Mouse (Mus musculus) embryonic fibroblast, embryonic 13.5 days (primary cell): ENCODE measurements around the gene Cstf3. TPM values are rescaled to one million over a fixed set of nuclear protein-coding genes. Genes with fewer than 3 reads are reported as not detected.
A peak's percentile ranks its signal among the peaks of the same experiment; 100 is the strongest.

Experiments
- H3K27ac ChIP-seq: 2 replicates; pipeline ENCODE4 v1.5.1; 2012; ENCODE audit warnings: low read length, control low read depth, inconsistent platforms; ENCODE audit not compliant: insufficient read depth
- H3K4me1 ChIP-seq: 2 replicates; pipeline ENCODE4 v1.6.1; 2011; ENCODE audit warnings: low read length; ENCODE audit not compliant: control insufficient read depth, insufficient read depth
- H3K4me3 ChIP-seq: 2 replicates; pipeline ENCODE4 v1.5.1; 2011; ENCODE audit warnings: mild to moderate bottlenecking, control low read depth, low read length; ENCODE audit not compliant: insufficient read depth
- CTCF ChIP-seq: IDR thresholded peaks from 2 replicates; pipeline ENCODE4 v1.5.1; 2011; ENCODE audit warnings: mild to moderate bottlenecking, control low read depth, low read length, moderate library complexity, borderline replicate concordance; ENCODE audit not compliant: insufficient read depth
- POLR2A ChIP-seq: IDR thresholded peaks from 2 replicates; pipeline ENCODE4 v1.6.1; 2011; ENCODE audit warnings: low read depth, mild to moderate bottlenecking, control low read depth, low read length, moderate library complexity
- polyA plus RNA-seq: library from polyadenylated mRNA; stranded (reverse); fragments of >200 nt; gene quantifications from 2 replicates; pipeline ENCODE4 v1.2.4, GENCODE M21; 2011; ENCODE audit warnings: low read depth; ENCODE audit not compliant: missing spikeins, insufficient read length

The Cstf3 gene
- polyA plus RNA-seq, 1 experiment = 51.1 TPM

DNA sequence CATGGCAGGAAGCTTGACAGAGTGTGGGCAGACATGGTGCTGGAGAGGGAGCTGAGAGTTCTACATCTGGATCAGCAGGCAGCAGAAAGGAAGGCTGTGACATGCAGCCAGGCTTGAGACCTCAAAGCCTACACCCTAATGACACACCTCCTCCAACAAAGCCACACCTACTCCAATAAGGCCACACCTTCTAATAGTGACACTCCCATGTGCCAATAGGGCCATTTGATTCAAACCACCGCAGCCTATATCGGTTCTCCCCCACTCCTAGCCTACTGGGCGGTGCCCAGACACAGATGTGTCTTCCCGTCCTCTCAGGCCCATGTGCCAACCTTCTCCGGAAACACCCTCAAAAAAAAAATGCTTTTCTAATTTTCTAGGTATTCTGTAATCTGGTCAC is 12.3 kb upstream of the Cstf3 start:
- TF ChIP-seq CTCF = no peak
- no peak for TF ChIP-seq POLR2A
- Histone ChIP-seq H3K4me1 (no peaks in the 10 kb centered on the region), H3K4me3 (no peak overlapping the region), H3K27ac (no peak overlapping the region)

DNA sequence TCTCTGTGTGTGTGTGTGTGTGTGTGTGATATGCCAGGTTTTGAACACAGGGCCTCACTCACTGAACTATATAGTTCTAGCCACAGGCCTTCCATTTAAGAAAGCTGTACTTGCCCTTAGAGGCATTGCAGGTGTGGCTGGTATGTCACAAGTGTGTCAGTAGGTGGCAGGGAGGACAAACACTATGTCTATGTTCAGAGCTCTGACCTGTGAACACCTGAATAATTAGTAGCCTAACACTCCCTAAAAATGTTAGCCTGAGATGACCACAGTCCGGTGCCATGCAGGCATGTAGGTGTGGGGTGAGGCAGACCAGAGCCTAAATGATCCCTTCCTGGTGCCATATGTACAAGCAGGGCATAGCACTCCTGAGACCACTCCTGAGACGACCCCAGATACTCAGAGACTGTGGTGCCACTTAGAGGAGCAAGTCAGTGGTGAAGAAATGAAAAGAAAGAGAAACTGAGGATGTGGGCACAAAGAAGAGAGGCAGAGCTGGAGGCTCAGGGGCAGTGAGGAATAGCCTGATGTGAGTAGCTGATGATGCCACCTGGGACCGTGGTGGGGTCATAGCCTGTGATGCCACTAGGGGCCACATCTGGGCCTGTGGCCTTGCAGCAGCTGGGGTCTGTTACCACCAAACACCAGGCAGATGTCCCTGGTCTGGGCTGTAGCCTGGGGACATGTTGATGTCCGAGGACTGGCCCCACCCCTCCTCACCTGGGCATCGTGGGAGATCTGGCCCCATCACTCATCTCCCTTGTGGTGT is 11.3 kb upstream of the Cstf3 start:
- no peak for TF ChIP-seq CTCF
- no peak for TF ChIP-seq POLR2A
- Histone ChIP-seq H3K4me1 (no peaks in the 10 kb centered on the region), H3K4me3 (no peak overlapping the region), H3K27ac (no peak overlapping the region)

DNA sequence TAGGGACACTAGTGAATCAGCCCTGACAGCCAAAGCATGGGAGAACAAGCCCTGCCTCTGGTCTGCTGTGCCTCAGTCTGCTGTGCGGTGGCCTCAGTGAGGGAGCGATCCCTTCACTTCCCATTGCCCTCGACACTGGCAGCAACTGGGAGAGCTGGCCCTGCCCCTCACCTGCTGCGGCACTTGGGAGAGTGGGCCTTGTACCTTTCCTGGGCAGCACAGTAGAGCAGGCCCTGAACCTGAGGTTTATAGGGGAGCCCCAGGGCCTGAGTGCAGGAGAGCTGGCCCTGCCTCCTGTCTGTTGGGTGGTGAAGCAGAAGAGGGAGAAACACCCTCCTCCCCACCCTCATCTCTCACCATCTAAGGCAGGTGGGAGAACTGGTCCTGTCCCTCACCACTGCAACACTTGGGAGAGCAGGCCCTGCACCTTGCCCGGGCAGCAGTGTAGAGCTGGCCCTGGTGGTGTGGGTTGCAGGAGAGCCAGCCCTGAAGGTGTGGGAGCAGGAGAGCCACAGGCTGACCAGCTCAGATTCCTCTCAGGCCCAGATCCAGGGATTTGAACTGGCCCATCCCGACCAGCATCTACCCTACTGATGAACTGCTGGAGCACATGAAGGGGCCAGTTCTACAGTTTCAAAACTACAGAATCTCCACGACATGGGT is 10.4 kb upstream of the Cstf3 start:
- TF ChIP-seq CTCF (no peak), POLR2A (no peak)
- H3K4me1 ChIP-seq = no peaks in the 10 kb centered on the region
- no peak overlapping the region for H3K4me3 ChIP-seq

DNA sequence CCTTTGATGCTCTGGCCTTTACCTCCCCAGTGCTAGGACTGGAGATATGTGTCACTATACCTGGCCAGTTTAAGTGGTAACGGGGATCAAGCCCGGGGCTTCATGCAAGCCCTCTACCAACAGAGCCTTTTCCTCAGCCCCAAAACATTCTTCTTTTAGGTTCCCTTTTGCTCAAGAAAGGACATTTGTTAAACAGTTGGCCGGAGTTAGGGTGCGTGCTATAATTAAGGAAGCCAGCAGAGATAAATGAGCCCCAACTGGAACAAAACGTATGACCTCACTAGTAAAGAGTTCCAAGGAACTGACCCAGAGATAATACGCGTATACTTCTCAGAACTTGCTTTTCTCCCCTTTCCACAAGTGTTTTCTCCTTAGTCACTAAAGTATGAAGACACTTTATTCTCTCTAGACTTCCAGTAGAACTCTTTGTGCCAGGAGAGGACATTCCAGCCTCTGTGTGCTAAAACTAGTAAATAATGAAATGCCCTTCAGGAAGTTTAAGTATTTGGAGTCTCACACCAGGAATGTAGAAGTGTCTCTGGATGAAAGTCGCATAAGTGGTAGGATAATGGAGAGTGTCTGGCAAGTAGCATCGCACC is 8.9 kb upstream of the Cstf3 start:
- TF ChIP-seq POLR2A = no peak
- TF ChIP-seq CTCF = no peak
- H3K4me3 ChIP-seq = no peak overlapping the region
- no peak overlapping the region for H3K27ac ChIP-seq
- no peaks in the 10 kb centered on the region for H3K4me1 ChIP-seq

More for the DNA sequence above, 10.4 kb upstream of the Cstf3 start:
- H3K27ac ChIP-seq = no peak overlapping the region

DNA sequence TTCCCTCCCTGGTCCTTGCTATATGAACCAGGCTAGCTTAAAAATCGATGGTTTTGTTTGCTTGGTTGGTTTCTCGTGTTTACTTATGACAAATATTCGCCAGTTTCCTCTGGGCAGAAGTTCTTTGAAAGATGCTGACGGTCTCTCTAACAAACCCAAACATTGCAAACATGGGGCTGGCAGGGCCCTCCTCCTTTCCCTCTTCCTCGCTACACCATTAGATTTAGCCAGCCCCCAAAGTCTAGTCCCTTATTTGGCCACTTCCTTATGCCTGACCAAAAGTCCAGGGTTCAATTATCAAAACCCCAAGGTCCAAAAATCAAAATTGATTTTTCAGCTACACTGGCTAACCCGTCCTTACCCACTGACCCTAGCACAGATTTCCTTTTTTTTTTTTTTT is 7.3 kb upstream of the Cstf3 start:
- Histone ChIP-seq H3K27ac (no peak overlapping the region), H3K4me3 (no peak overlapping the region), H3K4me1 (no peaks in the 10 kb centered on the region)
- TF ChIP-seq CTCF (no peak), POLR2A (no peak)

DNA sequence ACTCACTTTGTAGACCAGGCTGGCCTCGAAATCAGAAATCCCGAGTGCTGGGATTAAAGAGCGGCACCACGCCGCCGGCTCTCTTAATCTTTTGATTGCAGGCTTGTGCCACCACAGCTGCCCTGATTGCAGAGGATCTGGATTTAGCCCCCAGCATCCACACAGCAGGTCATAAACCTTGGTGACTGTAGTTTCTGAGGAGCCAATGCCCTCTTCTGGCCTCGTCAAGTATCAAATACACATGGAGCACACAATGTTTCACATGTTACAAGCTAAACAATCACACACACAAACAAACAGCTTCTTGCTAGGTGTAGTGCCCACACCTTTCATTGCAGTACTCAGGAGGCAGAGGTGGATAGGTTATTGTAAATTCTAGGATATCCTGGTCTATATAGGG is 6.1 kb upstream of the Cstf3 start:
- H3K27ac ChIP-seq = no peak overlapping the region
- H3K4me1 ChIP-seq = peaks cover 2% of the 10 kb centered on the region; the same call in 1 of the 2 replicates
- no peak for TF ChIP-seq CTCF
- TF ChIP-seq POLR2A = no peak
- no peak overlapping the region for H3K4me3 ChIP-seq

DNA sequence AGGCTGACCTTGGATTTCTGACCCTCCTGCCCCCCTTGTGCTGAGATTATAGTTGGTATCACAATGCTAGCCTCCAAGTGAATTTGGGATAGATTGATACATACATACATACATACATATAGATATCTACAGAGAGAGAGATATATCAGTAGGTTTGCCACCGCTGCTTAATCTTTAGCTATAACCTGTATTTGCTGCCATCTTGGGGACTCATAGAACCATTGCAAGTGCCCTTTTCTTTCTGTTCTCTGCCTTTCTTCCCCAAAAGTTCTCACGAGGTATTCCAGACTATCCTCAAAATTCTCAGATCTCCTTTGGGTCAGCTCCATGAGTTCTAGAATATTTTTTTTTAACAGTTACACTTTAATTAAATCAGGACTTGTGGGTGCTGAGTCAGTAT is 4.7 kb upstream of the Cstf3 start:
- peaks cover 2% of the 10 kb centered on the region; the same call in 1 of the 2 replicates for H3K4me1 ChIP-seq
- no peak overlapping the region for H3K4me3 ChIP-seq
- no peak for TF ChIP-seq POLR2A
- no peak for TF ChIP-seq CTCF
- no peak overlapping the region for H3K27ac ChIP-seq

DNA sequence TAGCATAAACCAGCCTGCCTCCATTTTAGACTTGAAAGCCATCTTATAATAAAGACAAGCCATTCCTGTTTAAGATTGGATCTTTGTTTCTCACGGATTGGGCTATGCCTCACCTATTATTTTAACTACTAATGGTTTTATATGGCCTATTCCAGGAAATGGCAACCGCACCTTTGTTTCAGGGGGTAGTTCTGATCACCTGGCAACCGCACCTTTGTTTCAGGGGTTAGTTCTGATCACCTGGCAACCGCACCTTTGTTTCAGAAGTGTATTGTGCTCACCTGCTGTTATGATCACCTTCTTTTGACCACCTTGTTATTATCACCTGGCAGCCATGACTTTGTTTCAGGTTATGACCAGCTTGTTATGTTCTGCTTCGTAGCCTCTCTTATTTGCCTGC is 1.8 kb upstream of the Cstf3 start:
- Histone ChIP-seq H3K4me3 (no peak overlapping the region), H3K4me1 (peaks cover 2% of the 10 kb centered on the region; the same call in 1 of the 2 replicates), H3K27ac (no peak overlapping the region)
- no peak for TF ChIP-seq POLR2A
- TF ChIP-seq CTCF = no peak

DNA sequence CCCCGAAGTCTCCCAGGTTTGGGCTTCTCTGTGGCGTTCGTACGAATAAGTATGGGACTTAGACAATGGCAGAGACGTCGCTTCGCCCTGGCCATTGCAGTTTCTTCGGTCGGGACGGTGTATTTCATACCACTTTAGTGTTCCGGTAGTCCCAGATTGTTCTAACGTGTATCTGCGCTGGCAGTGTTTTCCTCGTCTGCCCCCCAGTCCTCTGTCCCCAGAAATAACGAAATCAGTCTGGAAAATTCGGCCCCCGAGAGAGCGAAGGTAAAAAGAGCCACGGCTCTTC is 450 bp downstream of the Cstf3 start:
- Histone ChIP-seq H3K4me1 (peaks cover 2% of the 10 kb centered on the region), H3K27ac (peak overlapping the region; percentile 74), H3K4me3 (peak overlapping the region; percentile 99)
- no peak for TF ChIP-seq POLR2A
- TF ChIP-seq CTCF = no peak

DNA sequence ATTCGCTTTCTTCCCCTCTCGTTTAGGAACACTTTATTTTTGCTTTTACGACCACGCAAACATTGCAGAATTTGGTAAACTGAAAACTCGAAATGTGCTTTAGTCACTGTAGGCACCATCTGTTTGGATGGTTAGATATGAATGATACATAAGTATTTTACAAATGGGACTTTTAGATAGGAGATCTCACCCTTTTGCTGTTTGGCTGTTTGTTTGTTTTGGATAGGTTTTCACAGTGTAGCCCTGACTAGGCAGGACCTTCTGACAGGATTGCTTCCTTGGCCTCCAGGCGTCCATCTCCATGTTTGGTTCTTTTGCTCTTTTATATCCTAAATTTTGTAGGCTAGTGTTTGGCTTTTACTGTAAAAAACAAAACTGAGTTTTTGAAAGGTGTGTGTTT is 818 bp downstream of the Cstf3 start:
- Histone ChIP-seq H3K4me3 (peak overlapping the region; percentile 99), H3K4me1 (peaks cover 2% of the 10 kb centered on the region), H3K27ac (peak overlapping the region; percentile 74)
- no peak for TF ChIP-seq POLR2A
- no peak for TF ChIP-seq CTCF
